Mouse (Mus musculus): ENCODE data around the gene Mmp15. TPM values are rescaled to one million over a fixed set of nuclear protein-coding genes. Genes with fewer than 3 reads are reported as not detected.

The Mmp15 gene
- polyA plus RNA-seq, 1 experiment, result 5.6 TPM

DNA sequence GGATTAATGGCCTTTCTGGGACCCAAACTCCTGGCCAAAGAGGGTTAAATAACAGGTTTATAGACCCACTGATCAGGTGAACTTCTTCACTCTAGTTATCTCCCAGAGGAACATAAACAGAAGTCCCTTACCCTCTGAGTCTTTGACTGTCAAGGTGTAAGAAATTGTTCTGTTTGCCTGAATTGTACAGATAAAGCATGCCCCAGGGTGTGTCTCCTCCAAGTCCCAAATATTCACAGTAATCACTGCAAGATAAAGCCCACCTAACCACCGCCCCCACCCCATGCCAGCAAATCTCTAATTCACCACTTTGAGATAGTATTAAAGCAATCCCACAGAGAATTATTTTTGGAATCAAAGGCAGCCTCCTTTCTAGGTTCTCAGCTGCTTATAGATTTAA is 21.7 kb upstream of the Mmp15 start:
- Histone ChIP-seq H3K36me3 (ENCODE audit: control insufficient read depth, insufficient read depth, low read length) (no peaks in the 10 kb centered on the region), H3K4me3 (ENCODE audit: insufficient read depth, low read depth, low read length) (no peak overlapping the region)
- no peak for DNase-seq

DNA sequence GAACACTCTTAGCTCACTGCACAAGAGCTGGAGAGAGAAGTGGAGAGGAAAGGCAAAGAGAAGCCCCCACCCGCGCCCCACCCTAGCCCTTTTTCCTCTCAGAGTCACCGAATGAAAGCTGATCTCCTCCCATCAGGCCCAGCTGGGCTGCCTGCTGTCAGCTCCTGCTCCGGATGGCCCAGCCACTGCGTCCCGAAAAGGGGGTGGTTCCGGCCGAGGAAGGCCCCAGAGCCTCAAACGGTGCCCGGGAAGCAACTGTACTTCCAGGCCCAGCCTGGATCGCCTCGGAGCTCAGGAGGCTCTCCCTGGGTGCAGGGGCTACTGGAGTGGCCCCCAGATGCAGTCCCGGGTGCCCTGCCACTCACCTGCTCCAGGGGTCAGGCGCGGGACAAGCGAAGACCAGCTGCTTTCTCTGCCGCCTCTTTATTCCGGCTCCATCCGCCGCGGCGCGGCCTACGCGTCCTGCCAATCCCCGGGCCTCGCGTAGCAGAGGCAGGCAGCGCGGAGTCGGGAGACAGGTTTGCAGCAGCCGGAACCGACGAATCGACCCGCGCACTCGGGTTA is 20.8 kb upstream of the Mmp15 start:
- no peak for TF ChIP-seq POLR2A (IDR thresholded peaks at IDR 0.05; ENCODE audit: low read depth, low read length)
- TF ChIP-seq CTCF (conservative IDR thresholded peaks at IDR 0.05; ENCODE audit: insufficient read depth, insufficient read length, low read depth, low read length), result no peak
- peaks cover 7% of the 10 kb centered on the region; the same call in 1 of the 2 replicates for H3K4me1 ChIP-seq (ENCODE audit: control insufficient read depth, insufficient read depth, low read length)
- no peaks in the 10 kb centered on the region for H3K36me3 ChIP-seq (ENCODE audit: control insufficient read depth, insufficient read depth, low read length)
- peak overlapping the region; percentile 72 for H3K4me3 ChIP-seq (ENCODE audit: insufficient read depth, low read depth, low read length)
- under 1% methylated on average over 38 of the region's 38 CpGs for WGBS
- no peak for DNase-seq
- peak overlapping the region; percentile 72 for H3K27ac ChIP-seq (ENCODE audit: insufficient read depth, low read depth, low read length)
- no peaks in the 10 kb centered on the region for H3K27me3 ChIP-seq (replicated peaks; ENCODE audit: control insufficient read depth, insufficient read depth, low read length)

More for the DNA sequence above, 21.7 kb upstream of the Mmp15 start:
- 76% methylated on average over 1 of the region's 1 CpGs for WGBS
- H3K27me3 ChIP-seq (replicated peaks; ENCODE audit: control insufficient read depth, insufficient read depth, low read length), result no peaks in the 10 kb centered on the region
- no peak overlapping the region for H3K27ac ChIP-seq (ENCODE audit: insufficient read depth, low read depth, low read length)
- no peak for TF ChIP-seq POLR2A (IDR thresholded peaks at IDR 0.05; ENCODE audit: low read depth, low read length)
- TF ChIP-seq CTCF (conservative IDR thresholded peaks at IDR 0.05; ENCODE audit: insufficient read depth, insufficient read length, low read depth, low read length), result no peak
- peaks cover 7% of the 10 kb centered on the region; the same call in 1 of the 2 replicates for H3K4me1 ChIP-seq (ENCODE audit: control insufficient read depth, insufficient read depth, low read length)

DNA sequence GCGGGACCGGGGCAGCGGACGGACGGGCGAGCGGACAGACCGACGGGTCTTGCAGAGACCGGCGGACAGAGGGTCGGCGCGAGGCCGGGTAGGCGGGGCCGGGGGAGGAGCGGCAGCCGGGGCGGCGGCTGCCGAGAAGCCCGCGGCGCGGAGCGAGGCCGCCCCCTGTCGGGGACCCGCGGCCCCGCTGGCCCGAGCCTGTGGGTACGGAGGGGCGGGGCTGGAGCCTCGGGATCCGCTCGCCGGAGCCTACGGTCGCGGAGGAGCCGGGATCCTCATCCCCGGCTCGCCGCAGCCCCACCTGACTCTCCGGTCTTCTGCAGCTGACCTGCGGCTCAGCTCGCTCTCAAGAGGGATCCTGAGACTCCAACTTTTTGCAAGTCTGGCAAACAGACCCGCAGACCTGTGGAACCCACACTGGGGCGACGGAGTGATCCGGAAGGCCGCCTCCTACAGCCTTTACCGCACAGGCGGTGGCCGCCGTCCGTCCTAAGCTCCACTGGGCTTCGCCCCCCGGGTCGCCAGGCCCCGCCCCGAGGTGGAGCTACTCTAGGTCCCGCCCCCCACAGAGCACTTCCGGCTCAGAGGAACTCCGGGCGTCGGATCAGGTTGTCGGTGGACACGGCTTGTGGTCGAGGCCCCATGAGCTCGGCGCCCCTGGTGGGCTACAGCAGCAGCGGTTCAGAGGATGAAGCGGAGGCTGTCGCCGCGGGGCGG is 20.2 kb upstream of the Mmp15 start, which contains the start of the genes Zfp319 and Usb1:
Zfp319 (minus strand) TSS at position 231 of the 717 bp plus-strand sequence.
Usb1 (plus strand) TSS at position 565 of the 717 bp plus-strand sequence.
- Histone ChIP-seq H3K36me3 (ENCODE audit: control insufficient read depth, insufficient read depth, low read length) (no peaks in the 10 kb centered on the region), H3K4me1 (ENCODE audit: control insufficient read depth, insufficient read depth, low read length) (peaks cover 7% of the 10 kb centered on the region; the same call in 1 of the 2 replicates), H3K27ac (ENCODE audit: insufficient read depth, low read depth, low read length) (peak within 1 kb of the TSS; percentile 98), H3K27me3 (replicated peaks; ENCODE audit: control insufficient read depth, insufficient read depth, low read length) (no peaks in the 10 kb centered on the region), H3K4me3 (ENCODE audit: insufficient read depth, low read depth, low read length) (peak within 1 kb of the TSS; percentile 72)
- TF ChIP-seq CTCF (conservative IDR thresholded peaks at IDR 0.05; ENCODE audit: insufficient read depth, insufficient read length, low read depth, low read length) (peak; percentile 53), POLR2A (IDR thresholded peaks at IDR 0.05; ENCODE audit: low read depth, low read length) (peak; percentile 62)
- under 1% methylated on average over 69 of the region's 80 CpGs for WGBS
- peak; percentile 96 for DNase-seq

DNA sequence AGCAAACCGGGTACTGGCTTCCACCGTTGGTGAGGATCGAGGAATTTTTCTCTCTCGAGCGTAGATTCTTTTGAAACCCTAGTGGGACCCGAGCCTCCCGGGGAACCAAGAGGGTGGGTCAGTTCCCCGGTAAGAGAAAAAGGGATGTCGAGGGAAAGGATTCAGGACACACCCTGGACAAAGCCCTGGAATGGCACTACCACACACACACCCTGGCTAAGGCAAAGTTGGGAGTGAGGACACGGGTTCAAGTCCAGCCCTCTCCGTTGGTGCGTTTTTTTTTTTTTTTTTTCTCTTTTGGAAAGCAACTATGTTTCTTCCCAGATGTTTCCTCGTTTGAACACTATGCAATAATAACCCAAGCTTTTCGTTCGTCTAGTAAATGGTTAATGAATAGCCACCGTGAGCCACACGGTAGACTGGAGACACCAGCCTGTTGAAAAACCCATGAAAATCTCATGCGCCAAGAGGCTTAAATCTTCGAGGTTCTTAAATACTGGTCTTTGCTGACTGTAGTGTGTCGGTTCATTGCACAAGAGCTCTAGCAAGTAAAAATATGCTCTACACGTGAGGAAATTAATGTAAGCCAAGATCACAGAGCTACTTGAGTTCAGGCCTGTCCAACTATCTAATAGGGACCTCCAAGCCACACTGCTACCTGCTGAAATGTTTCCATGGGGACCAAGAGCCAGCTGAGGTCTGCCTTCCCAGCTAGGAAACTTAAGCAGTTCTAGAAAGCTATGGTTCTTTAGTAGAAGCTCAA is 19.4 kb upstream of the Mmp15 start:
- peak overlapping the region; percentile 72 for H3K4me3 ChIP-seq (ENCODE audit: insufficient read depth, low read depth, low read length)
- 5% methylated on average over 21 of the region's 21 CpGs for WGBS
- peak; percentile 70 for DNase-seq
- no peak for TF ChIP-seq CTCF (conservative IDR thresholded peaks at IDR 0.05; ENCODE audit: insufficient read depth, insufficient read length, low read depth, low read length)
- no peak for TF ChIP-seq POLR2A (IDR thresholded peaks at IDR 0.05; ENCODE audit: low read depth, low read length)
- H3K27me3 ChIP-seq (replicated peaks; ENCODE audit: control insufficient read depth, insufficient read depth, low read length), result no peaks in the 10 kb centered on the region
- H3K27ac ChIP-seq (ENCODE audit: insufficient read depth, low read depth, low read length), result peak overlapping the region; percentile 52
- H3K4me1 ChIP-seq (ENCODE audit: control insufficient read depth, insufficient read depth, low read length), result peaks cover 7% of the 10 kb centered on the region; the same call in 1 of the 2 replicates
- no peaks in the 10 kb centered on the region for H3K36me3 ChIP-seq (ENCODE audit: control insufficient read depth, insufficient read depth, low read length)

DNA sequence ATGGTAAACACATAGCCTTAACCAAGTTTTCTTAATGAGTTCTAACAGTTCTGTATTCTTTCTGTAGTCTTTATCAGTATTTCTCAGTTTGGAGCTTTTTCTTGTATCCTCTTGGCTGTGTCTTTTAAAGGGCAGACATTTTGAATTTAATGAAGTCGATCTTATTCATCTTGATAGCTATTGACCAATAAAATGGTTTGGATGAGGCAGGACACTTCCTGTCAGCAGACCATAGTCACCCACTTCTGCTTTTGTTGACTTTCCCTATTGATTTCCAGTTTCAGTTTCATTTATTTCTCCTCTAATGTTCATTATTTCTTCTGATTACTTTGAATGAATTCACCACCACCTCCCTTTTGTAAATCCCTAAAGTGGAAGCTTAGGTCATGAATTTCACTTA is 16.4 kb upstream of the Mmp15 start:
- Histone ChIP-seq H3K27me3 (replicated peaks; ENCODE audit: control insufficient read depth, insufficient read depth, low read length) (no peaks in the 10 kb centered on the region), H3K27ac (ENCODE audit: insufficient read depth, low read depth, low read length) (no peak overlapping the region), H3K4me3 (ENCODE audit: insufficient read depth, low read depth, low read length) (no peak overlapping the region), H3K4me1 (ENCODE audit: control insufficient read depth, insufficient read depth, low read length) (peaks cover 7% of the 10 kb centered on the region; the same call in 1 of the 2 replicates), H3K36me3 (ENCODE audit: control insufficient read depth, insufficient read depth, low read length) (no peaks in the 10 kb centered on the region)
- 90% methylated on average over 1 of the region's 1 CpGs for WGBS
- TF ChIP-seq CTCF (conservative IDR thresholded peaks at IDR 0.05; ENCODE audit: insufficient read depth, insufficient read length, low read depth, low read length) (no peak), POLR2A (IDR thresholded peaks at IDR 0.05; ENCODE audit: low read depth, low read length) (no peak)
- DNase-seq, result no peak

DNA sequence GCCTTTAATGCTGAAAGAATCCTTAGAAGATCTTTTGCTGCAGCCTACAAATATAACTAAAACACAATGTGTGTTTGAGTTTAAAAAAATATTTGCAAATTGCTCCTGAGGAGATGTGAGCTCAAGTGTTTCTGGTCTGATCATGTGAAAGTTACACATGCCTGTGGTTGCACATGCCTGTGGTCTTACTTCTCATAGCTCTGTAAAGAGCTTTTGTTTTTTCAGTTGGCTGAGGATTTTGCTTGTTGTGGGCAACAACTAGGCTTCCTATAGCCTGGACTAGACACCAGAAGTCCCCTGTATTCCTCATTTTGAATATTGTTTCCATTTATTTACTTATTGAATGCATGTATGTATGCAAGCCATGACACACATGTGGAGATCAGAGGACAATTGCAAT is 15.7 kb upstream of the Mmp15 start:
- TF ChIP-seq POLR2A (IDR thresholded peaks at IDR 0.05; ENCODE audit: low read depth, low read length) (no peak), CTCF (conservative IDR thresholded peaks at IDR 0.05; ENCODE audit: insufficient read depth, insufficient read length, low read depth, low read length) (no peak)
- no peak for DNase-seq
- no peaks in the 10 kb centered on the region for H3K27me3 ChIP-seq (replicated peaks; ENCODE audit: control insufficient read depth, insufficient read depth, low read length)

More for the DNA sequence above, 15.7 kb upstream of the Mmp15 start:
- no peak overlapping the region for H3K27ac ChIP-seq (ENCODE audit: insufficient read depth, low read depth, low read length)
- no peak overlapping the region for H3K4me3 ChIP-seq (ENCODE audit: insufficient read depth, low read depth, low read length)
- peaks cover 4% of the 10 kb centered on the region; the same call in 1 of the 2 replicates for H3K4me1 ChIP-seq (ENCODE audit: control insufficient read depth, insufficient read depth, low read length)
- H3K36me3 ChIP-seq (ENCODE audit: control insufficient read depth, insufficient read depth, low read length), result no peaks in the 10 kb centered on the region

Data from kidney, adult 2 months (tissue).